Mouse (Mus musculus) heart, postnatal 0 days (tissue): ENCODE results near the gene Emid1. TPM values are rescaled to one million over a fixed set of nuclear protein-coding genes. Genes with fewer than 3 reads are reported as not detected.
A peak's percentile ranks its signal among the peaks of the same experiment; 100 is the strongest.

Experiments
- ATAC-seq: fragments of 200-750 bp; cut with Nextera tagmentation; 2 replicates; pipeline ENCODE4 v1.8.0; 2017; ENCODE audit warnings: low read depth, moderate number of reproducible peaks, moderate library complexity; ENCODE audit not compliant: insufficient read depth
- DNase-seq: peaks from one replicate; pipeline ENCODE4 v3.0.0-alpha.2; 2016; ENCODE audit warnings: low spot score
- H3K27ac ChIP-seq: fragments of 300-500 bp; sonication (generic); 2 replicates; pipeline ENCODE4 v1.5.1; 2014; ENCODE audit warnings: low read depth, mild to moderate bottlenecking
- H3K27me3 ChIP-seq: fragments of 300-500 bp; sonication (generic); 2 replicates; pipeline ENCODE4 v1.6.1; 2014; ENCODE audit warnings: low read length, mixed read lengths; ENCODE audit not compliant: control insufficient read depth, insufficient read depth
- H3K36me3 ChIP-seq: fragments of 300-500 bp; sonication (generic); replicated peaks from 2 replicates; pipeline ENCODE4 v1.6.1; 2014; ENCODE audit warnings: low read length, mixed read lengths; ENCODE audit not compliant: control insufficient read depth, insufficient read depth
- H3K4me1 ChIP-seq: fragments of 300-500 bp; sonication (generic); 2 replicates; pipeline ENCODE4 v1.6.1; 2014; ENCODE audit warnings: antibody characterized with exemption; ENCODE audit not compliant: control insufficient read depth, insufficient read depth
- H3K4me2 ChIP-seq: fragments of 300-500 bp; sonication (generic); 2 replicates; pipeline ENCODE4 v1.6.1; 2014; ENCODE audit warnings: low read depth, mild to moderate bottlenecking, low read length, moderate library complexity
- H3K4me3 ChIP-seq: fragments of 300-500 bp; sonication (generic); 2 replicates; pipeline ENCODE4 v1.5.1; 2014; ENCODE audit warnings: low read depth, low read length
- H3K9ac ChIP-seq: fragments of 300-500 bp; sonication (generic); replicated peaks from 2 replicates; pipeline ENCODE4 v1.6.1; 2014; ENCODE audit warnings: low read depth, low read length, mixed read lengths
- H3K9me3 ChIP-seq: fragments of 300-500 bp; sonication (generic); replicated peaks from 2 replicates; pipeline ENCODE4 v1.6.1; 2016; ENCODE audit warnings: low read length; ENCODE audit not compliant: control insufficient read depth
- CTCF ChIP-seq: IDR thresholded peaks from 2 replicates; pipeline ENCODE4 v1.5.1; 2016; ENCODE audit warnings: antibody characterized with exemption, control low read depth, low read depth
- EP300 ChIP-seq: IDR thresholded peaks from 2 replicates; pipeline ENCODE4 v1.6.1; 2016; ENCODE audit warnings: antibody characterized with exemption, low read depth
- WGBS: fragments of 180-500 bp; shearing (Covaris S2); extraction: QIAGEN DNeasy Blood & Tissue Kit; methylation state at CpG from one replicate; pipeline ENCODE4 v1.1.7; 2014; 5-methylcytosine and 5-hydroxymethylcytosine counted together
- polyA plus RNA-seq: library from polyadenylated mRNA; unstranded; fragments of >200 nt; fragmentation: Nextera tagmentation; extraction: Ambion mirVana; gene quantifications from 2 replicates; pipeline ENCODE4 v1.2.1, GENCODE M21; 2015
- total RNA-seq: library from RNA; depleted of rRNA; stranded (reverse); fragments of >200 nt; gene quantifications from 2 replicates; pipeline ENCODE4 v1.2.3, GENCODE M21; 2014; ENCODE audit warnings: low replicate concordance

Gene Emid1
- total and polyA plus RNA-seq, 2 experiments from 2014 or later, result 4.4 to 8.5 TPM

DNA sequence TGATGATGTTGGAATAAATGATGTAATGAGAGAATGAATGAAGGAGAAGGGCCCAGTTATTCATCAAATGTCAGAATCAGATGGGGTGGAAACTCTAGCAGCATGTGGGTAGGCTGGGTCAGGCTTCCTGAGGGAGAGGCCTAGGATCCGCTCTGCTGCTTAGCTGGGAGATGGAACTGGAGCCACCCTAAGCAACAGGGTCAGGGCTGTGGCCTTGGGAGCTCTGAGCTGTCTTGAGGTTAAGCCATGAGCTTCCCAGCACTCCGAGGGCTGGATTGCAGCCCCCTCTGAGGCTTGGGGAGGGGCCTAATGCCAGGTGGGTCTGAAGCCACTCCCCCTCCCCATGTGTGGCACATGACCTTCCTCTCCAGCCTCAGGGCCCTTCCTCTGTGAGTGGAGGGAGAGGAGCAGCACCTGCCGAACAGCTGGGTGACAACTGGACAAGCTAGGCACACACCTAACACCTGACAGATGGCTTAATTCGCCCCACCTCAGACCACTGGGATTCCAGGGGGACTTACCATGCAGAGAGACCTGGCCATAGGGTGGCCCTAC lies 21.9 kb downstream of the Emid1 start:
- TF ChIP-seq EP300, result no peak
- no peak for TF ChIP-seq CTCF
- Histone ChIP-seq H3K27ac (no peak overlapping the region), H3K9ac (no peak overlapping the region), H3K9me3 (no peaks in the 10 kb centered on the region), H3K4me2 (no peak overlapping the region), H3K27me3 (no peaks in the 10 kb centered on the region), H3K4me3 (no peak overlapping the region), H3K4me1 (no peaks in the 10 kb centered on the region), H3K36me3 (no peaks in the 10 kb centered on the region)
- DNase-seq (no peak), ATAC-seq (no peak)
- WGBS, result 82% methylated on average over 4 of the region's 4 CpGs

DNA sequence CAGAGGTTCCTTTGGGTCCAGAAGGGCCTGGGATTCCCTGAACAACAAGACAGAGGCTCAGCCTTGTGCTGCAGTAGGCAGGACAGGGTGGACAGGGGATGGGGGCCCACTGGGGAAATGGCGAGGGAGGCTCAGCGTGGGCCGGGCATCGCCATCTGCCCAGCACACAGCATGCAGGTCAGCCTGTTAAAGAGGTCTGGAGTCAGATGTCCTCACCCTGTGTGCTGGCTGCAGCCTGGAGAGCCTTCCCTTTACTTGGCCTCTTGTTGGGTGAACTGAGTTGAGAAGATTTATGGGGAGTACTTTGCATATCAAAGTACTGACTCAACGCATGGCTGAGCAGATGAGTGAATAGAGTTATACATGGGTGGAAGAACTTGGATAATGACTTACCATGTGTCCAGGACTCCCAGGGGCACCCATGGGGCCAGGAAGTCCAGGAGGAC lies 23.0 kb downstream of the Emid1 start:
- Histone ChIP-seq H3K4me1 (no peaks in the 10 kb centered on the region), H3K36me3 (no peaks in the 10 kb centered on the region), H3K4me3 (no peak overlapping the region), H3K27me3 (no peaks in the 10 kb centered on the region), H3K27ac (no peak overlapping the region), H3K4me2 (no peak overlapping the region), H3K9ac (no peak overlapping the region), H3K9me3 (no peaks in the 10 kb centered on the region)
- TF ChIP-seq EP300 (no peak), CTCF (no peak)
- 65% methylated on average over 5 of the region's 5 CpGs for WGBS
- DNase-seq (no peak), ATAC-seq (no peak)

DNA sequence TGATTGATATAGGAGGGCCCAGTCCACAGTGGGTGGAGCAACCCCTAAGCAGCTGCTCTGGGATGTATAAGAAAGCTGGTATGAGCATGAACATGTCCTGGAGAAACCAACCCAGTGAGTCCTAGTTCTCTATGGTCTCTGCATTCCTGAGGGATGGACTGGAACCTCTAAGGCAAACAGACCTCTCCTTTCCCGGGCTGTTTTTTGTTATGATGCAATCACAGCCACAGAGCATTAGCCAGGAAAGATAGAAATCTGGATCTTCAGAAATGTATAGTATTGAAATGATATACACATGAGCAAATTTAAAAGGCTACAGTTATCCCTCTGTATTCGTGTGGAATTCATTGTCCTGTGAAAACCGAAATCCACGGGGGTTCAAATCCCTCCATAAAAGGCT lies 26.3 kb downstream of the Emid1 start:
- Histone ChIP-seq H3K27me3 (no peaks in the 10 kb centered on the region), H3K27ac (no peak overlapping the region), H3K36me3 (no peaks in the 10 kb centered on the region), H3K4me1 (no peaks in the 10 kb centered on the region), H3K9me3 (no peaks in the 10 kb centered on the region), H3K4me3 (no peak overlapping the region), H3K4me2 (no peak overlapping the region), H3K9ac (no peak overlapping the region)
- TF ChIP-seq EP300, result no peak
- TF ChIP-seq CTCF, result no peak
- 70% methylated on average over 4 of the region's 4 CpGs for WGBS
- DNase-seq (no peak), ATAC-seq (no peak)

DNA sequence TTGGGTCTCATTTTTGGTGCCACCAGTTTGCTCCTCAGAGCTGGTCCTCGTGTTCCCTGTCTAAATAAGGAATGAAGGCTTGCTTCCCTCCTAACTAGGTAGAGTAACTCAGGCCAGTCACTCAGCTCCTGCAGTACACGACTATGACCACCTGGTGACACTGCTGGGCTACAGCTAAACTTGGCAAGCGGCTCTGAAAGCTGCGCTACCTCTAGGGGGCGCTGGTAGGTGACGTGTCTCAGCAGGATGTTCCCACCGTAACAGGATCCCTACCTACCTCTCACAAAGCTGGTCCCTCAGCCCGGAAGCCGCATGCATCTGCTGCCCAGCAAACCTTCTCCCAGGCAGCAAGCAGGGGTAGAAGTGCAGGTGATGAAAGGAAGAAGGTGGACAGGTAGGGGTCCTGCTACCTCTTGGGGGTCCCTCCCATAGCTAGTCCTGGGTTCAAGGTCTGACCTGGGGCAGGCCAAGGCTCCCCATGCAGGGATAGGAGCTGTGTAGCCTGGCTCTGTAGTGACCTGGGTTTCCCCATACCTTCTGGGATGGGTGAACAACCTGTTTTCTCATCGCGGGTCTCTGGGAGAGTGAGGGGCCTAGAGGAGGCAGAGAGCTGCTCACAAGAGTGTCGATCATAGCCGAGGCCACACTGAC lies 37.0 kb downstream of the Emid1 start:
- peak; percentile 69 for ATAC-seq
- 30% methylated on average over 13 of the region's 13 CpGs for WGBS
- TF ChIP-seq EP300 (no peak), CTCF (peak; percentile 100)
- Histone ChIP-seq H3K9me3 (no peaks in the 10 kb centered on the region), H3K27me3 (no peaks in the 10 kb centered on the region), H3K36me3 (no peaks in the 10 kb centered on the region), H3K4me3 (no peak overlapping the region), H3K4me1 (no peaks in the 10 kb centered on the region), H3K4me2 (no peak overlapping the region), H3K27ac (no peak overlapping the region), H3K9ac (no peak overlapping the region)
- peak; percentile 83 for DNase-seq

DNA sequence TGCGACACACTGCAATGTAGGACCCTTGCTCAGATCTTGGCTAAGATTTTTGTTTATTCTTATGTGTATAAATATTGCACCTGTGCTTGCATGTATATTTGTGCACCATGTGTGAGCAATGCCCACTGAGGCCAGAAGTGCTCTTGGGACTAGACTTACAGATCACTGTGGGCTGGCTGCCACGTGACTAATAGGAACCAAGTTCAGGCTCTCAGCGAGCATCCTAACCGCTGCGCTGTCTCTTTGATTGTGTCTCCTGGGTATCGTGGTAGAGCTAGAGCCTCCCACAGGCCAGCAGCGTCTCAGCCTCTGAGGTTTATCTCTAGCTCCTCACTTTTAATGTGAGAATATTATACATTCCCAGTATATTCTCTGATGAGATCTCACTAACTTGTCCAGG lies 38.4 kb downstream of the Emid1 start:
- no peak for ATAC-seq

DNA sequence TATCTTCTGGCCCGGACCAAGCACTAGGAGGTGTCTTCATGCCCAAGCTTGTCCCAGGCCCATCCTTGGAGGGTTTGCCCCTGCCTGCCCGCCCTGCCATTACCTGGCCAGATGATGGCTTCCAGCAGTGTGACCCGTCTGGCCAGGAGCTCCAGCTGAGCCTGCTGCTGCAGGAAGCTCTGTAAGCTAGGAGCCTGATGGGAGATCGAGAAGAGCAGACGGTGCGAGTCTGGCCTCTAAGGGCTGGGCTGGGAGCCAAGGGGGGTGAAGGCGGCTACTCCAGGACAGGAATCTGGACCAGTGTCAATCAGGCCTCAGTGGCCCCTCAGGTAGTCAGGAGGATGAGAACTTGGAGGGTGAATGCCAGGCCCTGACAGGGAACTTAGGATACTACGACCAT lies 42.6 kb downstream of the Emid1 start:
- Histone ChIP-seq H3K4me3 (no peak overlapping the region), H3K9ac (no peak overlapping the region), H3K9me3 (no peaks in the 10 kb centered on the region), H3K4me1 (no peaks in the 10 kb centered on the region), H3K27me3 (no peaks in the 10 kb centered on the region), H3K36me3 (peaks cover 7% of the 10 kb centered on the region; the same call in 1 of the 2 replicates), H3K27ac (no peak overlapping the region), H3K4me2 (no peak overlapping the region)
- TF ChIP-seq EP300, result no peak
- no peak for TF ChIP-seq CTCF
- WGBS, result 43% methylated on average over 8 of the region's 8 CpGs
- ATAC-seq (no peak), DNase-seq (no peak)

More for the DNA sequence above, 38.4 kb downstream of the Emid1 start:
- Histone ChIP-seq H3K27me3 (no peaks in the 10 kb centered on the region), H3K36me3 (no peaks in the 10 kb centered on the region), H3K27ac (no peak overlapping the region), H3K4me2 (no peak overlapping the region), H3K4me3 (no peak overlapping the region), H3K9ac (no peak overlapping the region), H3K9me3 (no peaks in the 10 kb centered on the region), H3K4me1 (no peaks in the 10 kb centered on the region)
- no peak for TF ChIP-seq EP300
- TF ChIP-seq CTCF, result no peak
- no peak for DNase-seq
- WGBS, result 73% methylated on average over 7 of the region's 7 CpGs
